Mouse (Mus musculus): ENCODE measurements around the gene Ifna5. TPM values are rescaled to one million over a fixed set of nuclear protein-coding genes. Genes with fewer than 3 reads are reported as not detected.

Gene Ifna5
- total and polyA plus RNA-seq, 3 experiments, result not detected

DNA sequence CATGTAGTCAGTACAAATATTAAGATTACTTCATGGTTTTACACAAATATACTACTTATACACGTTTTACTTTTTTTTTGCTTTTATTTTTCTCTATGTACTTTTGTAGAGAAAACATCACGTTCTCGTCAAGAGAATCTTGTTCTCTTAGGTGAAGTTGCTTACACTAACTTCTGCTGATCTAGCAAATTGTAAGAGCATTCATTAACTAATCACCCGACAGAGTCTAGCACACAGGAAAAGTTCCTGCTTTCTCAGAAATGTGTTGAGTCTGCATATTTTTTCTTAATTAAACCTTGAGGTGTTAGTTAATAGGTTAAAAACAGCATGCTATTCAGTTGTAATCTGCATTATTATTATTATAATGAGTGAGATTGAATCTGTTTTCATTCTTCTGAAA lies 43.4 kb downstream of the Ifna5 start:
- H3K79me2 ChIP-seq (replicated peaks; ENCODE audit: control insufficient read depth, insufficient read depth, low read length), result no peaks in the 10 kb centered on the region
- no peak for TF ChIP-seq POLR2A (IDR thresholded peaks at IDR 0.05; ENCODE audit: insufficient read depth, low read depth, low read length)
- TF ChIP-seq EP300 (IDR thresholded peaks at IDR 0.05; ENCODE audit: insufficient read depth, low read depth, low read length), result no peak
- TF ChIP-seq CTCF (IDR thresholded peaks at IDR 0.05), result no peak
- no peak overlapping the region for H3K4me3 ChIP-seq
- no peak for DNase-seq
- no peaks in the 10 kb centered on the region for H3K4me1 ChIP-seq (ENCODE audit: control insufficient read depth, insufficient read depth, low read length)
- no peak overlapping the region for H3K27ac ChIP-seq
- H3K27me3 ChIP-seq (ENCODE audit: control insufficient read depth, insufficient read depth, low read length), result no peaks in the 10 kb centered on the region
- WGBS, result 68% methylated on average over 4 of the region's 4 CpGs
- intact Hi-C loops (cut with DNase I), result no loop called here
- no peaks in the 10 kb centered on the region for H3K36me3 ChIP-seq (ENCODE audit: control insufficient read depth, insufficient read depth, low read length)
- H3K9ac ChIP-seq (ENCODE audit: low read depth, low read length), result no peak overlapping the region

DNA sequence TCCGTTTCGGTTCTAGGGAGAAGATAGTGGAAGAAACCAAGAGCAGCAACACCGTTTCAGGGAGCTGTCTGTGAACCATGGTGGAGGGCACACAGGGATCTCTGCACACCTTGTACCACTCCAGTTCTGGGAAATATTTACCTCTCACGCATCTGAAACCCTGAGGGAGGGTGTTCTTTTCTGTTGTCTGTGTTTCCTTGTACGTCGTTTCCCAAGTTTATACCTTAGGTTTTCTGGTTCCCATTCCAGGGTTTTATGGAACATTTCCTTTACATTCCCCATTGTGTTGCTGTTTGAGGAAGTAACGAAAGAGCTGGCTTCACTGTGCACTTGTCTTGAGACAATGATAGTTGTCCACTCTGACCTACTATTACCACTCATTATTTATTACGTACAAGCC lies 44.8 kb downstream of the Ifna5 start, which contains the start of gene Ifne:
Ifne (minus strand) TSS at position 101 of the 400 bp plus-strand sequence.
- no peak within 1 kb of the TSS for H3K9ac ChIP-seq (ENCODE audit: low read depth, low read length)
- WGBS, result 68% methylated on average over 8 of the region's 8 CpGs
- H3K4me1 ChIP-seq (ENCODE audit: control insufficient read depth, insufficient read depth, low read length), result no peaks in the 10 kb centered on the region
- no peaks in the 10 kb centered on the region for H3K27me3 ChIP-seq (ENCODE audit: control insufficient read depth, insufficient read depth, low read length)
- TF ChIP-seq CTCF (IDR thresholded peaks at IDR 0.05) (no peak), EP300 (IDR thresholded peaks at IDR 0.05; ENCODE audit: insufficient read depth, low read depth, low read length) (no peak), POLR2A (IDR thresholded peaks at IDR 0.05; ENCODE audit: insufficient read depth, low read depth, low read length) (no peak)
- H3K27ac ChIP-seq, result no peak within 1 kb of the TSS
- no peak for DNase-seq
- no peaks in the 10 kb centered on the region for H3K79me2 ChIP-seq (replicated peaks; ENCODE audit: control insufficient read depth, insufficient read depth, low read length)
- no peak within 1 kb of the TSS for H3K4me3 ChIP-seq
- no peaks in the 10 kb centered on the region for H3K36me3 ChIP-seq (ENCODE audit: control insufficient read depth, insufficient read depth, low read length)
- intact Hi-C loops (cut with DNase I), result no loop called here

Other genes starting within 250 kb of the Ifna5 start
- gene Ifna9, start 243.1 kb upstream of the Ifna5 start, total RNA-seq (2021), result not detected
- not detected in 2 replicates for gene Ifna9, start 243.1 kb upstream of the Ifna5 start, polyA plus RNA-seq (2012; rRNA removed)
- not detected for gene Ifna12, start 232.1 kb upstream of the Ifna5 start, total RNA-seq (2021)
- not detected in 2 replicates for gene Ifna12, start 232.1 kb upstream of the Ifna5 start, polyA plus RNA-seq (2012; rRNA removed)
- not detected for gene C87499, start 201.1 kb upstream of the Ifna5 start, total RNA-seq (2021)
- not detected in 2 replicates for gene C87499, start 201.1 kb upstream of the Ifna5 start, polyA plus RNA-seq (2012; rRNA removed)
- gene Ifna13, start 191.1 kb upstream of the Ifna5 start, total RNA-seq (2021), result not detected
- gene Ifna13, start 191.1 kb upstream of the Ifna5 start, polyA plus RNA-seq (2012; rRNA removed), result not detected in 2 replicates
- not detected for gene Ifna16, start 158.6 kb upstream of the Ifna5 start, total RNA-seq (2021)
- not detected in 2 replicates for gene Ifna16, start 158.6 kb upstream of the Ifna5 start, polyA plus RNA-seq (2012; rRNA removed)
- gene Ifna2, start 151.6 kb upstream of the Ifna5 start, total RNA-seq (2021), result not detected
- not detected in 2 replicates for gene Ifna2, start 151.6 kb upstream of the Ifna5 start, polyA plus RNA-seq (2012; rRNA removed)
- not detected for gene Ifnab, start 144.2 kb upstream of the Ifna5 start, total RNA-seq (2021)
- not detected in 2 replicates for gene Ifnab, start 144.2 kb upstream of the Ifna5 start, polyA plus RNA-seq (2012; rRNA removed)
- gene Gm26566, start 113.7 kb upstream of the Ifna5 start, total RNA-seq (2021), result under 1 TPM in 1 of 2 experiments, not detected in 1; 0.36 TPM
- gene Gm26566, start 113.7 kb upstream of the Ifna5 start, polyA plus RNA-seq (2012; rRNA removed), result 0.20 TPM in 1 of 2 replicates, not detected in the other
- 10 to 100 TPM; 71.0 to 71.1 TPM for gene Klhl9, start 113.1 kb upstream of the Ifna5 start, total RNA-seq (2021)
- gene Klhl9, start 113.1 kb upstream of the Ifna5 start, polyA plus RNA-seq (2012; rRNA removed), result 11.8 and 26.1 TPM in 2 replicates
- not detected for gene Gm13271, start 80.7 kb upstream of the Ifna5 start, total RNA-seq (2021)
- gene Gm13271, start 80.7 kb upstream of the Ifna5 start, polyA plus RNA-seq (2012; rRNA removed), result not detected in 2 replicates
- not detected for gene Gm13283, start 75.4 kb upstream of the Ifna5 start, total RNA-seq (2021)
- not detected in 2 replicates for gene Gm13283, start 75.4 kb upstream of the Ifna5 start, polyA plus RNA-seq (2012; rRNA removed)
- gene Gm13290, start 61.7 kb upstream of the Ifna5 start, total RNA-seq (2021), result not detected
- gene Gm13290, start 61.7 kb upstream of the Ifna5 start, polyA plus RNA-seq (2012; rRNA removed), result not detected in 2 replicates
- gene Gm13289, start 58.6 kb upstream of the Ifna5 start, total RNA-seq (2021), result not detected
- gene Gm13289, start 58.6 kb upstream of the Ifna5 start, polyA plus RNA-seq (2012; rRNA removed), result not detected in 2 replicates
- not detected for gene Gm13272, start 55.7 kb upstream of the Ifna5 start, total RNA-seq (2021)
- gene Gm13272, start 55.7 kb upstream of the Ifna5 start, polyA plus RNA-seq (2012; rRNA removed), result not detected in 2 replicates
- not detected for gene Ifnz, start 53.4 kb upstream of the Ifna5 start, total RNA-seq (2021)
- not detected in 2 replicates for gene Ifnz, start 53.4 kb upstream of the Ifna5 start, polyA plus RNA-seq (2012; rRNA removed)
- not detected for gene Gm13276, start 49.8 kb upstream of the Ifna5 start, total RNA-seq (2021)
- gene Gm13276, start 49.8 kb upstream of the Ifna5 start, polyA plus RNA-seq (2012; rRNA removed), result not detected in 2 replicates
- not detected for gene Gm13277, start 46.9 kb upstream of the Ifna5 start, total RNA-seq (2021)
- not detected in 2 replicates for gene Gm13277, start 46.9 kb upstream of the Ifna5 start, polyA plus RNA-seq (2012; rRNA removed)
- not detected for gene Gm13278, start 44.0 kb upstream of the Ifna5 start, total RNA-seq (2021)
- not detected in 2 replicates for gene Gm13278, start 44.0 kb upstream of the Ifna5 start, polyA plus RNA-seq (2012; rRNA removed)
- not detected for gene Gm13275, start 41.0 kb upstream of the Ifna5 start, total RNA-seq (2021)
- not detected in 2 replicates for gene Gm13275, start 41.0 kb upstream of the Ifna5 start, polyA plus RNA-seq (2012; rRNA removed)
- gene Gm13279, start 38.1 kb upstream of the Ifna5 start, total RNA-seq (2021), result not detected
- gene Gm13279, start 38.1 kb upstream of the Ifna5 start, polyA plus RNA-seq (2012; rRNA removed), result not detected in 2 replicates
- not detected for gene Gm13285, start 35.9 kb upstream of the Ifna5 start, total RNA-seq (2021)
- not detected in 2 replicates for gene Gm13285, start 35.9 kb upstream of the Ifna5 start, polyA plus RNA-seq (2012; rRNA removed)
- gene Gm13287, start 32.3 kb upstream of the Ifna5 start, total RNA-seq (2021), result not detected
- gene Gm13287, start 32.3 kb upstream of the Ifna5 start, polyA plus RNA-seq (2012; rRNA removed), result not detected in 2 replicates
- not detected for gene Gm13288, start 30.0 kb upstream of the Ifna5 start, total RNA-seq (2021)
- not detected in 2 replicates for gene Gm13288, start 30.0 kb upstream of the Ifna5 start, polyA plus RNA-seq (2012; rRNA removed)
- gene Ifna7, start 19.3 kb upstream of the Ifna5 start, total RNA-seq (2021), result not detected
- not detected in 2 replicates for gene Ifna7, start 19.3 kb upstream of the Ifna5 start, polyA plus RNA-seq (2012; rRNA removed)
- gene Ifna11, start 15.6 kb upstream of the Ifna5 start, total RNA-seq (2021), result not detected
- not detected in 2 replicates for gene Ifna11, start 15.6 kb upstream of the Ifna5 start, polyA plus RNA-seq (2012; rRNA removed)
- gene Ifna6, start 8.1 kb upstream of the Ifna5 start, total RNA-seq (2021), result not detected
- not detected in 2 replicates for gene Ifna6, start 8.1 kb upstream of the Ifna5 start, polyA plus RNA-seq (2012; rRNA removed)
- gene Ifna4, start 6.3 kb downstream of the Ifna5 start, total RNA-seq (2021), result not detected
- not detected in 2 replicates for gene Ifna4, start 6.3 kb downstream of the Ifna5 start, polyA plus RNA-seq (2012; rRNA removed)
- not detected for gene Ifna1, start 14.6 kb downstream of the Ifna5 start, total RNA-seq (2021)
- gene Ifna1, start 14.6 kb downstream of the Ifna5 start, polyA plus RNA-seq (2012; rRNA removed), result not detected in 2 replicates
- gene Ifne, start 44.7 kb downstream of the Ifna5 start, total RNA-seq (2021), result not detected
- not detected in 2 replicates for gene Ifne, start 44.7 kb downstream of the Ifna5 start, polyA plus RNA-seq (2012; rRNA removed)

Measured in heart, adult 2 months (tissue).